Mouse (Mus musculus) liver, postnatal 0 days (tissue): ENCODE results near the gene Uqcc2.

Source experiments
- CTCF ChIP-seq: sonication (generic); IDR thresholded peaks from 2 replicates; pipeline ENCODE4 v1.5.1; 2016; ENCODE audit warnings: antibody characterized with exemption, low read depth
- EP300 ChIP-seq: IDR thresholded peaks from 2 replicates; pipeline ENCODE4 v1.6.1; 2016; ENCODE audit warnings: antibody characterized with exemption, low read depth, mild to moderate bottlenecking

- TF ChIP-seq CTCF (no peak), EP300 (no peak)
These were observed 6.5 kb upstream of the Uqcc2 start for GRCm38 (mm10) chr17:27140262-27140661.
